Mouse (Mus musculus): ENCODE data around the gene S100a1.

S100a1 gene

DNA sequence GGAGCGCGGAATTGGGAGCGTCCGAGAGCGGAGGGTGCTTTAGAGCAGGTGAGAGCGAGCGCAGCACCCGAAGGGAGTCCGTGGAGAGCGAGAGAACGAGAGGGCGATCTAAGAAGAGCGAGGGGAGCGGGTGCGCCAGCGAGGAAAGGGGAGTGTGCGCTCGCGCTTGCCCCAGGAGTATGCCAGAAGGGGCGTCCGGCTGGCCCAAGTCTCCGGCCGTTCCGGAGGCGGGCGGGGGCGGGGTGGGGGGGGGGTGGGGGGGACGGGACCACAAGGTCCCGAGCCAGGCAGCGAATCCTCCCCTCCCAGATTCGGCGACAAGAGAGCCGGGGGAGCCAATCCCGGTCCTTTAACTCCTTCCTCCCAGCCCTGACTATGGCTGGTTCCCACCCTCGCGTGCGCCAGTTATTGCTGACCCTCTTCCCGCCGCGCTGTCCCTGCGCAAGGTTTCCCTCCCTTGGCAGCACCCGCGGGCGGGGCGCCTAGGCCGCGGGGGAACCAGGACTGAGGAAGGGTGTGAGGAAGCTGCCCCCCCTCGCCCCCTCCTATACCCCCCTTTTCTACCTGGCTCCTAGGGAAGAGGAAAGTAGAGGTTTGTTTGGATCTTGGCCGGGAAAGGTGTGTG lies 48.4 kb downstream of the S100a1 start, which contains the start of gene Npr1:
Npr1 (minus strand) TSS at position 181 of the 625 bp plus-strand sequence.
- DNase-seq (ENCODE audit: extremely low read depth, low read depth, low spot score): no peak

DNA sequence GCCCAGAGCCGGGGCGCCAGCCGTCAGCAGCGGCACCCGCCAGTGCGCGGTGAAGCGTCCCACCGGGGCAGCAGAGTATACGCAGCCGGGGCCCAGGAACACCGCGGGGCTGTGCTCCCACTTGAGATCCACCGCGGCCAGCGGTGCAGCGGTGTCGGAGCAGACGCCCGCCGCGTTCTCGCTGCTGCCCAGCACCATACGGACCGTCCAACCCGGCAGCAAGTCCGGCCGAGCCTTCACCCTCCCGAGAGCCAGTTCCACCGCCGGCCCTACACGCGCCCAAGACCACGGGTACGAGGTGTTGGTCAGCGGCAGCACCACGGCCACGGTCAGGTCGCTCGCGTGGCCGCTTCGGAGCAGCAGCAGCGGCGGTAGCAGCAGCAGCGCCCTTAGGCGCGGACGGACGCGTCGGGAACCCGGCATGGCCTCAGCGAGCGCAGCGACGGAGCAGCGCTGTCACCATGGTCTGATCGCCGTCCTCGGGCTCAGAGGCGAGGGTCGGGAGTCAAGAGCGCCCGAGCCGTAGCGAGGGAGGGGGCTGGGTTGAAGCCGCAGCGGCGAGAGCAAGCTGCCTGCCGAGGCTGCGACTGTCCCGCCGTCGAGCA lies 49.0 kb downstream of the S100a1 start:
- DNase-seq (ENCODE audit: extremely low read depth, low read depth, low spot score): no peak

DNA sequence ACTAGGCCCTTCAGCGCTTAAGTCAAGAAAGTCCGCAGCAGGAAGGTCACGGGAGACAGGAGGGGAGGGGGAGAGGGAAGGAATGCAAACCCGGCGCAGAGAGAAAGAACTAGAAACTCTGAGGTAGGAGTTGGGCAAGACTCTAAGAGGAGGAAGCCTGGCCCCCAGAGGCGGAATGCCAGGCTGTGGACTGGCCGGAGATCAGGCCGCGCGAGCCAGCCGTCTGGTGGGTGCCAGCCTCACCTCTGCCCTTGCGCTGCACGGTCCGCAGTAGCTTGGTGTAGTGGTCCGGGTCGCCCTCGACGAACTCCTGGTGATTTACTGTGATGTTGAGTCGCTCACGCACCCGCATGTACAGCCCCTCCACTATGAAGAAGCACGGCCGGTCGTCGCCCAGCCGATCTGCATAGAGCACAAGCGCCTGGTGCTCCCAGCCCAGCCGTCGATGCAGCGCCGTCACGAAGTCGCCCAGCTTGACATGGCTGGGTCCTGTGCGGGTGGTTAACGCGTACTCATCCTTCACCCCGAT lies 49.6 kb downstream of the S100a1 start:
- no peak for DNase-seq (ENCODE audit: extremely low read depth, low read depth, low spot score)

DNA sequence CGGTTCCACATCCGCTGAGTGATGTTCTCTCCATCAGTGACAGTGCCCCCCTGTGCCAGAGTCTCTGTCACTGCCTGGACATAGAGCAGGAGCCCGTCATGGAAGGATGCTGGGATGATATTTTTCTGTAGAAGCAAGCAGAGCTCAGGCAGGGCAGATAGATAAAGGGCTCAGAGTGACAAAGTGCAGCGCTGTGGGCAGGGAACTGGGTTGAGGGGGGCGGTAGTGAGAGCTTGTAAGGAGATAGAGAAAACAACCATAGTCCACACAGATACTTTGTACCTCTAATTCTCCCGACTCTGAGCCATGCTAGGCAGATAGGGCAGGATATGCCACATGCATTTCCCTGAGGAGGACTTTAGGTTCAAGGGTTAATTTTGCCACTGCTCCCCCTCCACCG lies 51.6 kb downstream of the S100a1 start:
- no peak for DNase-seq (ENCODE audit: extremely low read depth, low read depth, low spot score)

DNA sequence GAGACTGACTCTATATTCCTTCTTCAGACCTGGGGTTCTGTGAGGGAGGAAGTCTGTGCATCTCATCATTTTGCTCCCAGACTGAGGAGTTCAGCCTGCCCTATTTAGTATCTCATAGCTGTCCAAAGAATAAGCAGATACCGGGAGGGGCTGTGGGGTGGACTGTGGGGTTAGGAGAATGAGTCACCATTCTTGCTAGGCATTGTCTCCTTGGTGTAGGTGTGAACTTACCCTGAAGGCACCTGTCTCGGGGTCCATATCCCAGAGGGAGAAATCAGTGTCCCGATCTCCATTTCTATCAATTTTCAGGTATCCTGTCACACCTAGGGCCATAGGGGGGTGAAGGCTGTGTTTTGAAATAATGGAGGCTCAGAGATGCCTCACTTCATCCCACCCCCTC lies 52.3 kb downstream of the S100a1 start:
- DNase-seq (ENCODE audit: extremely low read depth, low read depth, low spot score): no peak
